Mouse (Mus musculus) kidney, adult 2 months (tissue): ENCODE data around the gene Tgfbr1. TPM values are rescaled to one million over a fixed set of nuclear protein-coding genes. Genes with fewer than 3 reads are reported as not detected.

Source experiments
- DNase-seq: peaks from one replicate; pipeline ENCODE4 v3.0.0; 2021
- H3K27ac ChIP-seq: fragments of 200-500 bp; 2 replicates; pipeline ENCODE4 v1.5.1; 2012; ENCODE audit warnings: low read depth, low read length, control low read depth, inconsistent platforms; ENCODE audit not compliant: insufficient read depth
- H3K27me3 ChIP-seq: fragments of 200-500 bp; replicated peaks from 2 replicates; pipeline ENCODE4 v1.6.1; 2012; ENCODE audit warnings: mild to moderate bottlenecking, moderate library complexity, low read length, inconsistent platforms; ENCODE audit not compliant: control insufficient read depth, insufficient read depth
- H3K36me3 ChIP-seq: fragments of 200-500 bp; 2 replicates; pipeline ENCODE4 v1.6.1; 2012; ENCODE audit warnings: mild to moderate bottlenecking, moderate library complexity, low read length, inconsistent platforms; ENCODE audit not compliant: control insufficient read depth, insufficient read depth
- H3K4me1 ChIP-seq: fragments of 200-500 bp; 2 replicates; pipeline ENCODE4 v1.6.1; 2011; ENCODE audit warnings: low read length; ENCODE audit not compliant: control insufficient read depth, insufficient read depth
- H3K4me3 ChIP-seq: fragments of 200-500 bp; 2 replicates; pipeline ENCODE4 v1.5.1; 2011; ENCODE audit warnings: mild to moderate bottlenecking, low read depth, low read length, control low read depth; ENCODE audit not compliant: insufficient read depth
- CTCF ChIP-seq: fragments of 200-500 bp; conservative IDR thresholded peaks from 2 replicates; pipeline ENCODE4 v1.5.1; 2011; ENCODE audit warnings: low read depth, mild to moderate bottlenecking, control low read depth, low read length, moderate library complexity, mixed read lengths; ENCODE audit not compliant: insufficient read depth, insufficient read length
- POLR2A ChIP-seq: fragments of 200-500 bp; IDR thresholded peaks from one replicate; pipeline ENCODE4 v1.6.1; 2011; ENCODE audit warnings: low read depth, low read length, control low read depth
- WGBS: fragments of 180-500 bp; shearing (Covaris S2); methylation state at CpG from one replicate; pipeline ENCODE4 v1.1.7; 2018; 5-methylcytosine and 5-hydroxymethylcytosine counted together
- polyA plus RNA-seq: library from polyadenylated mRNA; depleted of rRNA; stranded (reverse); fragments of >200 nt; gene quantifications from 2 replicates; pipeline ENCODE4 v1.2.3, GENCODE M21; 2012

Gene Tgfbr1
- polyA plus RNA-seq, 1 experiment = 10.8 TPM

DNA sequence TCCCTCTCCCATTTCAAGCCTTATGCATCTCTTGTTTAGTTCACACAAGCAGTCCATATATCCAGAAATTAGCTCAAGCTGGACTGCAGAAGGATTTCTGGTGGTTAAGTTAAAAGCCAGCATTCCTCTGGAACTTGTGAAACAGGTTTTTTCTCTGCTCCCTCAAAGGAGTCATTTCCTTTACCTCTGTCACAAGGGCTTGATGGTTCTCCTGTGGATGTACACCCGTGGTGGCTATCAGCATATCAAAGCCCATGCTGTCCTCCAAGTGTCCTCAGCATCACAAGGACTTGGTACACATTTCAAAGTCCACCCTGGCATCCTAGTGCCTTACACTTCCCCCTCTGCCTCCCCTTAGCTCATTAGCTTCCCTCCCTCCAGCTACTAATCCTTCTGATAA is 23.7 kb upstream of the Tgfbr1 start:
- no peaks in the 10 kb centered on the region for H3K4me1 ChIP-seq
- TF ChIP-seq CTCF (no peak), POLR2A (no peak)
- no peaks in the 10 kb centered on the region for H3K36me3 ChIP-seq
- no peaks in the 10 kb centered on the region for H3K27me3 ChIP-seq
- WGBS = 14% methylated on average over 1 of the region's 1 CpGs
- no peak overlapping the region for H3K27ac ChIP-seq
- DNase-seq = no peak
- H3K4me3 ChIP-seq = no peak overlapping the region

- Histone ChIP-seq H3K4me1 (no peaks in the 10 kb centered on the region), H3K36me3 (no peaks in the 10 kb centered on the region), H3K4me3 (no peak overlapping the region), H3K27ac (no peak overlapping the region), H3K27me3 (no peaks in the 10 kb centered on the region)
- peak; percentile 23 for DNase-seq
- no peak for TF ChIP-seq CTCF
- 88% methylated on average over 13 of the region's 13 CpGs for WGBS
Observed at GRCm38 (mm10) chr4:47330378-47331052, 22.5 kb upstream of the Tgfbr1 start.

DNA sequence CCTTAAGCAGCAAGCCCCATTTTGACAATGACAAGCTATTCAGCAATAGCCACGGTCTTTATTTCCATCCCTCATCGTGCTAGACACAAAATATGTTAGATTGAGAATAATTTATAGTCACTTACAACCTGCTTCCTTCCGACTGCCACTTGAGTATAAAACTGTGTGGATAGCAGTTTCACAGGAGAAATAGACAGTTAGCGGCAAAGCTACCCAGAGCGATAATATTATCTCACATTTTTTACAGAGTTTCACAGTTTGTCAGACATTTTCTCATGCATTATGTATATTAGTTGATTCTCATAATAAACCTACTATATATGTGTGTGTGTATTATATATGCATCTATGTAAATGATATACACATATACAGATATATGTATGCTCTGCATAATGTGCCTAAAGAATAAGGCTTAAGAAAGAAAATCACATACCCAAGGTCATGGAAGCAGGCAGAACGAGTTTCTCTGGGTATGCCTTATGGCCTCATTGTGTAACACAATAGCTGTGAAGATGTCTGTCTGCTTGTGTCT is 20.1 kb upstream of the Tgfbr1 start:
- no peak overlapping the region for H3K4me3 ChIP-seq
- H3K4me1 ChIP-seq = no peaks in the 10 kb centered on the region
- no peak for TF ChIP-seq POLR2A
- no peaks in the 10 kb centered on the region for H3K36me3 ChIP-seq
- no peak for DNase-seq
- no peak overlapping the region for H3K27ac ChIP-seq
- 82% methylated on average over 6 of the region's 6 CpGs for WGBS
- H3K27me3 ChIP-seq = no peaks in the 10 kb centered on the region; the same call in 1 of the 2 replicates

DNA sequence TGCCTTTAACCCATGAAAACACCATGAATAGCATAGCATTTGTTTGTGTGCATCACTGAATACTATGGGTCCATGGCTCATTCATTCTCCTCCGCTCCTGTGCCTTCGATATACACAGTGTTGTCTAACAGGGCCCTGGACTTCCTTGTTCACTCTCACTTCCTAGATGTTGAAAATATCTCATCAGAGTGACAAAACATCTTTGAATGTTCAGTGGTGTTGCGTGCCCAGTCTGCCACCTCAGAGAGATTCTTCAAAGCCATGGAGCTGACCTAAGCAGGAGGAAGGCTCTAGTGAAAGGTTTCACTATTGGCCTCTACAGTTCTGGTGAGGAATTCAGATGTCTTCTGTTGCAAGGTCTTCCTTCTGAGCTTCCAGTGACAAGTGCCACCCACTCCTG is 19.5 kb upstream of the Tgfbr1 start:
- Histone ChIP-seq H3K27me3 (no peaks in the 10 kb centered on the region; the same call in 1 of the 2 replicates), H3K36me3 (no peaks in the 10 kb centered on the region), H3K4me3 (no peak overlapping the region), H3K27ac (no peak overlapping the region), H3K4me1 (no peaks in the 10 kb centered on the region)
- DNase-seq = no peak
- TF ChIP-seq POLR2A = no peak
- WGBS = 93% methylated on average over 3 of the region's 3 CpGs

GRCm38 (mm10) chr4:47336941-47337600 is 16.0 kb upstream of the Tgfbr1 start:
- Histone ChIP-seq H3K27me3 (no peaks in the 10 kb centered on the region; the same call in 1 of the 2 replicates), H3K4me3 (no peak overlapping the region), H3K27ac (no peak overlapping the region), H3K36me3 (no peaks in the 10 kb centered on the region), H3K4me1 (no peaks in the 10 kb centered on the region)
- WGBS = 58% methylated on average over 3 of the region's 3 CpGs
- DNase-seq = no peak
- TF ChIP-seq CTCF = no peak

DNA sequence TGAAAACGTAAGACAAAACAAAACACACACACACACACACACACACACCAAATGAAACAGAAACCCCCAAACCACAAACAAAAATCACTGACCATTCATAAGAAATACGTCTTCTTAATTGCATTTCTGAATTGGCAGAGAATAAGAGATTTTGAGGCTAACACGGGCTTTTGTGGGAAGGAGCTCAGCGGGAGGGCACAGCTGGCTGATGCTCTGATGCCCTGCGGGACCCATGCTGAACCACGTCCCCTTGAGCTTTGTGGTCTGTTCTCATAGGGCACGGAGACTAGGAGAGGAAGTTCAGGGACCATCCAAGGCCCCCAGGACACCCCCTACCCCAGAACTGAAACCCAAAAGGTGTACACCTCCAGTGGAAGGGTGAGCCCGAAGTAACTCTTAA is 10.4 kb upstream of the Tgfbr1 start:
- TF ChIP-seq POLR2A (no peak), CTCF (no peak)
- no peak for DNase-seq
- H3K27ac ChIP-seq = no peak overlapping the region
- no peaks in the 10 kb centered on the region; the same call in 1 of the 2 replicates for H3K4me1 ChIP-seq
- no peaks in the 10 kb centered on the region for H3K27me3 ChIP-seq
- 43% methylated on average over 8 of the region's 8 CpGs for WGBS
- H3K36me3 ChIP-seq = no peaks in the 10 kb centered on the region
- H3K4me3 ChIP-seq = no peak overlapping the region

GRCm38 (mm10) chr4:47347022-47347421 is 6.0 kb upstream of the Tgfbr1 start:
- Histone ChIP-seq H3K27ac (no peak overlapping the region), H3K4me1 (peaks cover 4% of the 10 kb centered on the region; the same call in 1 of the 2 replicates), H3K27me3 (no peaks in the 10 kb centered on the region), H3K4me3 (no peak overlapping the region), H3K36me3 (no peaks in the 10 kb centered on the region)
- TF ChIP-seq POLR2A (no peak), CTCF (no peak)
- 87% methylated on average over 4 of the region's 4 CpGs for WGBS
- no peak for DNase-seq
